Mouse (Mus musculus): ENCODE data around the gene Pcdh10. TPM values are rescaled to one million over a fixed set of nuclear protein-coding genes. Genes with fewer than 3 reads are reported as not detected.

Pcdh10 gene
- polyA plus RNA-seq, 1 experiment from 2014 or later: 6.3 TPM

- Histone ChIP-seq H3K36me3 (ENCODE audit: control insufficient read depth, insufficient read depth, low read length) (no peaks in the 10 kb centered on the region), H3K27me3 (replicated peaks; ENCODE audit: control insufficient read depth, insufficient read depth, low read length) (no peaks in the 10 kb centered on the region), H3K4me3 (ENCODE audit: low read depth, low read length) (no peak overlapping the region), H3K4me2 (ENCODE audit: low read depth, low read length) (no peak overlapping the region), H3K4me1 (ENCODE audit: control insufficient read depth, insufficient read depth, low read length) (no peaks in the 10 kb centered on the region), H3K27ac (replicated peaks; ENCODE audit: low read depth, low read length) (no peak overlapping the region), H3K9me3 (ENCODE audit: control insufficient read depth, low read length) (no peaks in the 10 kb centered on the region), H3K9ac (ENCODE audit: low read depth, low read length) (no peak overlapping the region)
- WGBS: 61% methylated on average over 1 of the region's 1 CpGs
- DNase-seq (ENCODE audit: low spot score) (no peak), ATAC-seq (ENCODE audit: low read depth) (no peak)
These were observed 53.5 kb downstream of the Pcdh10 start for GRCm38 (mm10) chr3:45431691-45432090.

DNA sequence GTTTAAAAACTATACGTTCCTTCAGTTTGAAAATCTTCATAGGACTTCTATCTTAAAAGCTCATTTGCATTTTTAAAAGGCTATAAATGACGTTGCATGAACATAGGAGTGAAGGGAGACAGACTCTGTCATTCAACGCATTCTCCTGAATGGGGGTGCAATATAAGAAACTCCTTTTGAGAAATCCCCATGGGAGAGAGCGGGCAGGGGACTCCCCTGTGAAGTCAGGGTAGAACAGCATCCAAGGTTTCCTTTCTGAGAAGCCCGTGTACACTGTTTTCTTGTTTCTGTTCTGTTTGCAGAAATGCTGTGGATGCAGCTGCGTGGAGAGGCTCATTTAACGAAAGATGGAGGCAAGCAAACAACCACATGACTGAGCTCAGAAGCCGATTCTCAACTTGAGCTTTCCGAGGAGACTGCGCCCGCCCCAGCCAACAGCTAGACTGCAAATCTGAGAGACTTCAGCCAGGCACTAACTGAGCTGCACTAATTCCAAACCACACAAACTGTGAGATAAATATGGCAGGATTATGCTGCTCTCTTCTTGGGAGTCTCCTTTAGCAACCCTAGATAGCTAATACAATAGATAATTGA lies 54.1 kb downstream of the Pcdh10 start:
- H3K4me2 ChIP-seq (ENCODE audit: low read depth, low read length): no peak overlapping the region
- no peaks in the 10 kb centered on the region for H3K27me3 ChIP-seq (replicated peaks; ENCODE audit: control insufficient read depth, insufficient read depth, low read length)
- no peak overlapping the region for H3K9ac ChIP-seq (ENCODE audit: low read depth, low read length)
- no peaks in the 10 kb centered on the region for H3K4me1 ChIP-seq (ENCODE audit: control insufficient read depth, insufficient read depth, low read length)
- no peaks in the 10 kb centered on the region for H3K9me3 ChIP-seq (ENCODE audit: control insufficient read depth, low read length)
- no peaks in the 10 kb centered on the region for H3K36me3 ChIP-seq (ENCODE audit: control insufficient read depth, insufficient read depth, low read length)
- no peak overlapping the region for H3K4me3 ChIP-seq (ENCODE audit: low read depth, low read length)
- no peak for DNase-seq (ENCODE audit: low spot score)
- ATAC-seq (ENCODE audit: low read depth): no peak
- H3K27ac ChIP-seq (replicated peaks; ENCODE audit: low read depth, low read length): no peak overlapping the region
- WGBS: 61% methylated on average over 11 of the region's 11 CpGs

Measured in embryonic facial prominence, embryonic 14.5 days (tissue).